Mouse (Mus musculus): ENCODE measurements at regions not wholly inside any gene's neighbourhood (a gene's known extent, or its start where the extent isn't known, plus 50 kb on each side); places are given as distances from the start of the nearest gene placed in this dataset.

DNA sequence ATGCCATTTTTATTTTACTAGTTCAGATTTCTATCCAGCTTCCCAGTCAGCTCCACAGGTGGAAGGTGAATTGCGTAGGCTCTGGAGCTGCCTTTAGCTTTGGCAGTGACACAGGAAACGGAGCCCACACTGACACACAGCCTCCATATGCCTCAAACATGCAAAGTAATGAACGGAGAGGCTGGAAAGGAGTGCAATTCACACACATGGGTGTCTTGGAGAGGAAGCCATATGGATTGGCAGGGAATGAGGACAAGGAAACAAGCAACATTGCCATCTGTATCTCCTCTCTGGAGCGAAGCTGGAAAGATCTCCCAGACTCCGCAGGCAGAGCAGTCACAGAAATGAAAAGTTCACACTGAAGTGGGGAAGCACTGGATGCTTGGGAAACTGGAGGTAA is 201.6 kb upstream of the 4930452B06Rik start:
- DNase-seq, result peak; percentile 79

DNA sequence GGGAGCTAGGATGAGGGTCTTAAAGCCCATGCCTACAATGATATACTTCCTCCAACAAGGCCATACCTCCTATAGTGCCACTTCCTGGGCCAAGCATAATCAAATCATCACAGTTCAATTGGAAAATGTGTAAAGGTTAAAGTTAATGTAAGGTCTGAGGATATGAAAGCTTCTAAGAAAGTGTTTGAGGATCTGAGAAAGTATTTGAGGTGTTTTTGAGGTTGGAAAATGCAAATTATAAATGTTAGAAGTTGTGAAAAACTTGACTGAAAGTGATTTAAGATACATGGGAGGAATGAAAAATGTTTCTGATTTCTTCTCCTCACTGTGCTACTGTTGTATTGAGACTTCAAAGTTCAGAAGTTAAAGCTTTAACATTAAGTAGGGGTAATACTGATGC is 185.5 kb upstream of the 4930452B06Rik start:
- no peak for DNase-seq

- no peak for DNase-seq
These were observed 184.2 kb upstream of the 4930452B06Rik start for GRCm38 (mm10) chr14:8850208-8850607.

DNA sequence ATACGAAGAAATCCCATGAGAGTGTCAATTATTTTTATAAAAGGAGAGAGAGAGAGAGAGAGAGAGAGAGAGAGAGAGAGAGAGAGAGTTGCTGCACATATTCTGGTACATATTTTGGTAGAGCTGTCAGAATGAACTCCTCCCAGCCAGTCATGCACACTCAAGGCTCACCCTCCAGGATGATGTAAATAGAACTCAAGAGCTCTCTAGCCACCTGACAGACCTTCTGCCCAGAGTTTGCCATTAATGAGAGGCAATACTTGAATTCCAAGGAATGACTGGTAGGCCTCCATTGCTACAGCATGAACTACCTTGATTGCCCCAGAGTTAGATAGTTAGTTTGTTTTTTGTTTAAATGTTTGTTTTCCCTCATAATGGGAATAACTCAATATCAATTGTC is 167.5 kb upstream of the 4930452B06Rik start:
- DNase-seq, result no peak

DNA sequence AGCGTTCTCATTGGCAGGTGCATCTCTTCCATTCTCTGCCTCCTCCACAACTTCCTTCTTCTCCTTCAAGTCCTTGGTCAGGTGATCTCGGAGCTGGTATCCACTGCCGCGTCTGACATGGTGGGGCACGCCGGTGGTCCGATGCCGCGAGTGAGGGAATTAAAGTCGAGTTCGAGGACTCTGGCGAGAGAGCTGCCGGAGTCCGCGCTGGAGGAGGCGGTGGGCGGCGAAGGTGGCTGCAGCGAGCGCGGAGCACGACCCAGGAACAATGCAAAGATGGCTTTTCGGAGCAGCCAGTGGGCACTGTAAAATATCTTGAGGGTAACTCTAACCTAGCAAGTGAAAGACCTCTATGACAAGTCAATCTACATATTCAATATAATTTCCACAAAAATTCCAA is 134.2 kb upstream of the 4930452B06Rik start:
- DNase-seq, result peak; percentile 4

DNA sequence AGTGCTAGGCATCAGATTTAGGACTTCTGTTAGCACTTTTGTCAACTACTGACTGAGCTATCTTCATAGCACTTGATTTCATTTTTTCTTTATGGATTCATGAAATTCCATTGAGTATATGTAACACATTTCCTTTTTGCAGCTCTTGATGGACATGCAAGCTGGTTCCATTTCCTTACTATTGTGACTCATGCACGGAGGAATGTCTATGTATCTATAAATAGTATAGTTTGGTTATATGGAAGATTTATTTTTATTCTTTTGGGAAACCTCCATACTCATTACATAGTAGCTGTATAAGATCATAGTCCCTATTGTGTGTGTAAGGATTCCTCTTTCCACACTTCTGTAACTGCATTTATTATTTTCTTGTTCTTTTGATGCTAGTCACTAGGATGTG is 123.3 kb upstream of the 4930452B06Rik start:
- no peak for DNase-seq

DNA sequence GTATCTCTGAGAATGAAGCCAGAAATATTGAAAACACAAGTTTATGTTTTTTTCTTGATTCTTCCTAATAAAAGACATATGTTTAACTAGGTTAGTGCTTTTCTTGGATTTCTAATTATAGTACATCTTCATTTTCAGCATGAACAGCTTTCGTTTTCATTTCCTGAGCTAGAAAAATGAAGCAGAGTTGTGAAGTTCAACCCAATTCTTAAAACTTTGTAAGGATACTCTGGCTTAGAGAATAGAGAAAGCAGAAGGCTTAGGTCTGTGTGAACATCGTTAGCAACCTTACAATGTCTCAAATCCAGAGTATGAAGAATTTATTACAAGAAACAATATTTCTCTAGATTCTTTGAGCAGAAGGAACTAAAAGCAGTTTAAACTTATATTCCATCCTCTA is 94.5 kb upstream of the 4930452B06Rik start:
- DNase-seq, result no peak

DNA sequence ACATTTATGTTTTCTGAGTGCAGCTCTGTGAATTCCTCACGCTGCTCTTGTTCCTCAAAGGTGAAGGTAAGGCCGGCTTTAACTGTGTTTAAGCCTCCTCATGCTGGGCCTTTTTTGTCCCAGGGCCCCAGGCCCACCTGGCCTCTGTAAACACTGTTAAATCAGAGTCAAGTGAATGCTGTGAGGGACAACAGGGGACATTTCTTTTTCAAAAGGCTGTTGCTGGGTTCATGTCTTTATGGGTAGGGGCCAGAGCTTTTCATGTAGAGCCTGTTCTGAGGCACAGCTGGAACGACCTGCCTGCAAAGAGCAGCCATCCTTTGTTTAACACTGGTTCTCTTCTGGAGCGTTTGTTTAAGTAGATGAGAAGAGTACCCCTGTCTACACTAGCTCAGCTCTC is 70.8 kb upstream of the 4930452B06Rik start:
- no peak for DNase-seq

GRCm38 (mm10) chr14:8733261-8733660 is 67.2 kb upstream of the 4930452B06Rik start:
- no peak for DNase-seq

- DNase-seq, result no peak
These were observed 61.3 kb upstream of the 4930452B06Rik start for GRCm38 (mm10) chr14:8727364-8727763.
